Mouse (Mus musculus): ENCODE data around the gene Pdzrn3.

- TF ChIP-seq HCFC1 (IDR thresholded peaks at IDR 0.05; ENCODE audit: low read depth, low read length) (no peak), POLR2AphosphoS5 (IDR thresholded peaks at IDR 0.05; ENCODE audit: borderline replicate concordance, low read depth, low read length) (no peak), ETS1 (IDR thresholded peaks at IDR 0.05; ENCODE audit: low read depth, low read length) (no peak), MYC (IDR thresholded peaks at IDR 0.05; ENCODE audit: low read depth, low read length) (no peak), CTCF (IDR thresholded peaks at IDR 0.05 in 2 of 3, conservative IDR thresholded peaks at IDR 0.05 in 1 of 3; ENCODE audit: control insufficient read depth in 1 of 3, insufficient read depth in 1 of 3, low read depth in 2 of 3, low read length in 3 of 3, poor library complexity in 1 of 3, severe bottlenecking in 1 of 3) (no peak), POLR2A (IDR thresholded peaks at IDR 0.05; ENCODE audit: control insufficient read depth in 1 of 2, insufficient read depth in 1 of 2, low read depth in 1 of 2, low read length in 2 of 2, poor library complexity in 1 of 2) (no peak), RCOR1 (IDR thresholded peaks at IDR 0.05; ENCODE audit: low read depth, low read length) (no peak), RAD21 (IDR thresholded peaks at IDR 0.05; ENCODE audit: low read depth, low read length) (no peak), CHD2 (IDR thresholded peaks at IDR 0.05; ENCODE audit: low read length) (no peak), SIN3A (IDR thresholded peaks at IDR 0.05; ENCODE audit: low read length) (no peak), CHD1 (IDR thresholded peaks at IDR 0.05; ENCODE audit: low read depth, low read length) (no peak), ZC3H11A (IDR thresholded peaks at IDR 0.05; ENCODE audit: low read depth, low read length) (no peak), ZNF384 (IDR thresholded peaks at IDR 0.05; ENCODE audit: low read depth, low read length) (no peak)
Measured at GRCm38 (mm10) chr6:101327196-101327595, 50.5 kb downstream of the Pdzrn3 start.
